Mouse (Mus musculus): ENCODE data around the gene Igf1r.

Igf1r gene

DNA sequence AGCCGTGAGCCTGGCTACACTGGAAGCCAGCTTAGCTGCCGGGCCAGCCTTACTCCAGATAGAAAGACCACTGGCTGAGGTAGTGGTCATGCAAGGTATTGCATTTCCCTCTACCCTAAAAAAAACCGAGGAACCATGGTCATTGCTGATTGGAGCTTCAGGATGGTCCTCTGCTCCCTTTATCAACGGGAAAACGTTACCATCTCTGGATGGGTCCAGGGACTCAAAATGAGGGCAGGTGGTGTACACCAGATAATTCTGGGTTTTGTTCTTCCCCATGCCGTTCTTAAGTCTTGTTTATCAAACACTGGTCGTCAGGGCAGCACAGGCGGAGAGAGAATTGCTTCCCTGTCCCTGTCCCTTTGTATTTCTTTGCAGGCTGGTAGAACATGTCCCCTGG lies 57.0 kb downstream of the Igf1r start:
- DNase-seq (ENCODE audit: low spot score in 2 of 2) = no peak

GRCm38 (mm10) chr7:68010168-68010567 lies 57.5 kb downstream of the Igf1r start:
- DNase-seq (ENCODE audit: low spot score in 2 of 2) = no peak

GRCm38 (mm10) chr7:68010802-68011201 lies 58.2 kb downstream of the Igf1r start:
- DNase-seq (ENCODE audit: low spot score in 2 of 2) = no peak

GRCm38 (mm10) chr7:68011385-68012122 lies 58.9 kb downstream of the Igf1r start:
- DNase-seq (ENCODE audit: low spot score in 2 of 2) = no peak

DNA sequence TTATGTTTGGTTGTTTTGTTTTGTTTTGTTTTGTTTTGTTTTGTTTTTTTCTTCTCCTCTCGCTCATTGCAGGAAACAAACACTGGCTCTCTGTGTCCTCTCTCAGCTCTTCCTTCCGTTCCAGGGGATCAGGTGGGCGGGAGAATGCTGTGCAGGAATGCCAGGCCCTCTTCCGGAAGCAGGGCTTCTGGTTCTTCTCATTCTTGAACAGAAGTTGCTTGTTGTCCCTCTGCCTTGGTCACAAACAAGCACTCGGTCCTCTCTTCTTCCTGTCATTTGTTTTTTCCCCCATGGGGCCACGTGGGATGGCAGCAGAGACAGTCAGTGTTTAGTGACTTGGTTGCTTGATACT lies 59.5 kb downstream of the Igf1r start:
- DNase-seq (ENCODE audit: low spot score in 2 of 2) = no peak

DNA sequence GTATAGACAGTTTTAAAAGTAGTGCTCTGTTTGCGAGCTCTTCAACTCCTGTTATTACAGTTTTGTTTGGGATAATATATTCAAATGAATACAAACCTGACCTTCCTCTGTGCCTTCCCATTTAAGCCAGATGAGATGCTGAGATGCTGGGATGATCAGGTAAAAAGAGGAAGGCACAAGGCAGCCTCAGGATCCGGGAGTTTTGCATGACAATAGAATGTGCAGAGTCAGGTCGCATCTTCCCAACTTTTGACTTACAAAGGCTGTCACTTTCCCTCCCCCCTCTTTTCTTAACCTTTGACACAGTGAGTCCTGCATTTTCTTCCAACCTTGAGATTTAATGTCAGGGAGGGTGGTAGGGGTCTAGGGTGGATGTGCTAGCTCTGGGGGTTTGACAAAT lies 61.9 kb downstream of the Igf1r start:
- DNase-seq (ENCODE audit: low spot score in 2 of 2) = no peak

DNA sequence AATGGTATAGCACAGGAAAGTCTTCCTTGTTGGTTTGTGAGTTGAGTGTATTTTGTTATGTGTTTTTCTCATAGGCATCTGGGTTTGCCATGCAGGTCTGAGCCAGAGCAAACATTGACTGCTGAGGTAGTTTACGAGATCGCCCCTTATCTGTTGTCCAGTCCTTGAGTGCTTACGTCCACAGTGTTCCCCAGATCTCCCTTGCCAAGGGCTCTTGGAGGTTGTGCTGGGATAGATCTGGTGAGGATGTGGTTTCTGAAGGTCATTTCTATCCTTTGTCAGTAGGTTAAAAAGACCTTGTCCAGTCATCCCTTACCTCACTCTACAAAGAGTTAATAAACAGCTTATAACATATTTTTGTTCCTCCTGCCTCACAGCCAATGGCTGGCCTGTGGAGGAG lies 62.8 kb downstream of the Igf1r start:
- no peak for DNase-seq (ENCODE audit: low spot score in 2 of 2)

DNA sequence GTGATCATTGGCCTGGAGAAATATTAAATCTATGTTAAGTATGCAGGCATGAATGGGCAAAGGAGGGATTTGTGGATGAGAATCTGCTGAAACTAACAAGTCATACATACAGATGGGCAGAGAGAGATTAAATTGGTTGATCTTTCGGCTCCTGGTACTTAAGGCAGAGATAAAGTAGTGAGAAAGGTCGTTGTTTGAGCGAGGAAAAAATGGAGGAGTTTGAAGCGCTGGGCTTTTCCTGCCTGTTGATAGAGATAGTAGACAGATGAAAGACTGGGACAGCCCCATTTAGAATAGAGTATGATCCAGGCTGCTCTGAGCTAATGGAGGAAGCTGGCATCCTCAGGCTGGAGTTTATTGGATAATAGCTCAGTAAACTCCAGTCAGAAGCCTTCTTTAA lies 65.4 kb downstream of the Igf1r start:
- DNase-seq (ENCODE audit: low spot score in 2 of 2) = no peak

GRCm38 (mm10) chr7:68020556-68020955 lies 67.9 kb downstream of the Igf1r start:
- DNase-seq (ENCODE audit: low spot score in 2 of 2) = no peak

- DNase-seq (ENCODE audit: low spot score in 2 of 2) = no peak
Measured at GRCm38 (mm10) chr7:68021741-68022140, 69.1 kb downstream of the Igf1r start.

DNA sequence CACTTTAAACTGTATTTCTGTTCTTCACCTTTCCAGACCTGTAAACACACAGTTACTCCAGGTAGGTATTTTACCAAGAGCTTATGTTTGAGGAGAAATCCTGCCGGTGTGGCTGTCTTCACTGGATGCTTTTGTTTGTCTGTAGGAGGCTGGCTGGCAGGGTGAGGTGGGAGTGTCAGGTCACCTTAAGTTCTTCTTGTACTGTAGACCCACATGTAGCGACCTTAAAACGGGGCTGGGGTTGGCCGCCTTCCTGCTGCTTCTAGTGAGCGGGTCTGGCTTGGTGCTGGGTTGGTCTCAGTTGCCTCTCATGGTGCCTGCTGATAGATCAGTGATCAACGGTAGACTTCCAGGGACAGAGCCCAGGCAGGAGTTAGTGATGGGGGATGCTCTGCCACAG lies 69.6 kb downstream of the Igf1r start:
- no peak for DNase-seq (ENCODE audit: low spot score in 2 of 2)

GRCm38 (mm10) chr7:68023882-68024281 lies 71.3 kb downstream of the Igf1r start:
- no peak for DNase-seq (ENCODE audit: low spot score in 2 of 2)

GRCm38 (mm10) chr7:68024625-68025024 lies 72.0 kb downstream of the Igf1r start:
- DNase-seq (ENCODE audit: low spot score in 2 of 2) = no peak

- no peak for DNase-seq (ENCODE audit: low spot score in 2 of 2)
Measured at GRCm38 (mm10) chr7:68025396-68025795, 72.8 kb downstream of the Igf1r start.

GRCm38 (mm10) chr7:68026076-68026475 lies 73.4 kb downstream of the Igf1r start:
- no peak for DNase-seq (ENCODE audit: low spot score in 2 of 2)

DNA sequence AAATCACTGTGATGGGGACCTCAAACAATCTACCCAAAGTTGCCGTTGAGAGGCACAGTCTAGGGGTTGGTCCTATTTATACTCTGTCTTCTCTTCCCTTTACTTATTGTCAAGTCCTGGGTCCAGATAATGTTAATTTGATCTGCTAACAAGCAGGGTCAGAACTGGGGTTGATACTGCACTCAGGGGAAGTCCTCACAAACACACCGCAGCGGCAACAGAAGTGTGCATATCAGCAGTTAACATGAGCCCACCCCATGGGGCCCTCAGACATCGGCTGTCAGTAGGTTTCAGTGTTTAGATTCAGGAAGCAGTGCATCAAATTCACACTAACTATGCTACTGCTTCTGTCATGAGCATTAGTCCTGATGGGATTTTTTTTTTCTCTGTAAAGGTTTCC lies 75.5 kb downstream of the Igf1r start:
- no peak for DNase-seq (ENCODE audit: low spot score in 2 of 2)

GRCm38 (mm10) chr7:68030846-68031245 lies 78.2 kb downstream of the Igf1r start:
- DNase-seq (ENCODE audit: low spot score in 2 of 2) = no peak

DNA sequence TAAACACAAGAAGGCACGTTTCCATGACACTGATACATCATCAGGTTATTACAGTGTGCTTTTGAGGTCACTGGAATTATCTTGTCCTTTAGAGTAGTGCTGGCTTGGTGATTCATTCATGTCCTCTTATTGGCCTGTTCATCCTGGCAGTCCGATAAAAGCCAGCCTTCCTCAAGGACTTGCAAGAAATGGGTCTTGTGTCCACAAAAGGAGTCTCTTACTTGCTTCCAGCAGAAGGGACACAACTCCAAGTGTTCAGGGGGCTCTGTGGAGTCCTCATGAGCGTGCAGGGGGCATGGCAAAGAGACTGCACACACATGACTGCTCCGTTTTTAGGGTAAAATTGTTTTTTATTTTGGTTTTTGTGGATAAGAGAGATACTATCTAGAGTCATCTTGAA lies 83.9 kb downstream of the Igf1r start:
- DNase-seq (ENCODE audit: low spot score in 2 of 2) = no peak

- no peak for DNase-seq (ENCODE audit: low spot score in 2 of 2)
Measured at GRCm38 (mm10) chr7:68038846-68039245, 86.2 kb downstream of the Igf1r start.

- DNase-seq (ENCODE audit: low spot score in 2 of 2) = no peak
Measured at GRCm38 (mm10) chr7:68039550-68039949, 86.9 kb downstream of the Igf1r start.

DNA sequence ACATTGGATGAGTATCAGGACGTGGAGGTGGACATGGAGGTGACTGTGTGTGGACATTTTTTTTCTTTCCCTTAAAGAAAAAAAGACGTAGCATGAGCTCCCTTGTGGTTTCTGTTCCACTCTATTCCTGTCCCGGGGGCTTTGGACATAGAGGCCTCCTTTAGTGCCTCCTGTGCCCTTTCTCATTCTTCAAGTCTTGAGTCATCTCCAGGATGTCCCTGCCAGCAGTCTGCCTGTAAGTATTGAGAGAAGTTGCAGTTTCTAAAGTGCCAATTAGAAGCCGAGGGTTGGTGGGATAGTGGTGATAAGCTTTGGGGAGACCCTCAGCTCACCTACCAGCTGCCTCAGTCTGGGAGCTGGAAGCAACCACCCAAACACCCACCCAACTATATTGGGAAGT lies 92.0 kb downstream of the Igf1r start:
- no peak for DNase-seq (ENCODE audit: low spot score in 2 of 2)

GRCm38 (mm10) chr7:68047152-68047551 lies 94.5 kb downstream of the Igf1r start:
- no peak for DNase-seq (ENCODE audit: low spot score in 2 of 2)

GRCm38 (mm10) chr7:68048532-68048931 lies 95.9 kb downstream of the Igf1r start:
- DNase-seq (ENCODE audit: low spot score in 2 of 2) = no peak

DNA sequence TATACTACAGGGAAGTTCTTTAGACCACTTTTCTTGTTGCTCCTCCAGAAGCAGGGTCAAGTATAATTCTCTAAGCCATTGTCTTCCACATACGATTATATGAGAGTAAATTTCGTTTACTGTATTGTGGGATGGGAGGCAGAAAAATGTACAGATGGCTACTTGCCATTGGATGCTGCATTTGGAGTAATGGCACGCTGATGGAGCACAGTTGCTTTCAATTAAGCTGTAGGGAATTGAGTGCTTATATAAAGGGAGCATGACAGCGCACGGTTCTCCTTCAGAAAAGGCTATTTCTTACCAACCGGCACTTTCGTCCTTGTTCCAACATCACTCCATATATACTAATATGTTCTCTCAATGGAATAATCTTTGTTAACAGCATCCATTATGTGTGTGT lies 96.4 kb downstream of the Igf1r start:
- DNase-seq (ENCODE audit: low spot score in 2 of 2) = no peak

All from natural killer cell, adult 2 months (primary cell).